Mouse (Mus musculus) midbrain, embryonic 13.5 days (tissue): Measurements from ENCODE around the gene Adad2. TPM values are rescaled to one million over a fixed set of nuclear protein-coding genes. Genes with fewer than 3 reads are reported as not detected.
A peak's percentile ranks its signal among the peaks of the same experiment; 100 is the strongest.

Experiments used
- ATAC-seq: fragments of 200-750 bp; cut with Nextera tagmentation; 2 replicates; pipeline ENCODE4 v1.8.0; 2017; ENCODE audit warnings: mild to moderate bottlenecking, moderate TSS enrichment, moderate library complexity
- H3K27ac ChIP-seq: fragments of 300-500 bp; sonication (generic); 2 replicates; pipeline ENCODE4 v1.5.1; 2015; ENCODE audit warnings: inconsistent platforms, mild to moderate bottlenecking, moderate library complexity
- H3K27me3 ChIP-seq: fragments of 300-500 bp; sonication (generic); 2 replicates; pipeline ENCODE4 v1.6.1; 2015; ENCODE audit warnings: mild to moderate bottlenecking, inconsistent platforms
- H3K36me3 ChIP-seq: fragments of 300-500 bp; sonication (generic); 2 replicates; pipeline ENCODE4 v1.6.1; 2015; ENCODE audit warnings: mild to moderate bottlenecking, inconsistent platforms
- H3K4me1 ChIP-seq: fragments of 300-500 bp; sonication (generic); replicated peaks from 2 replicates; pipeline ENCODE4 v1.6.1; 2015; ENCODE audit warnings: inconsistent platforms
- H3K4me2 ChIP-seq: fragments of 300-500 bp; sonication (generic); replicated peaks from 2 replicates; pipeline ENCODE4 v1.6.1; 2015; ENCODE audit warnings: moderate library complexity, mild to moderate bottlenecking, inconsistent platforms
- H3K4me3 ChIP-seq: fragments of 300-500 bp; sonication (generic); replicated peaks from 2 replicates; pipeline ENCODE4 v1.5.1; 2015; ENCODE audit warnings: mild to moderate bottlenecking, inconsistent platforms
- H3K9ac ChIP-seq: fragments of 300-500 bp; sonication (generic); replicated peaks from 2 replicates; pipeline ENCODE4 v1.6.1; 2015; ENCODE audit warnings: mild to moderate bottlenecking, inconsistent platforms
- H3K9me3 ChIP-seq: fragments of 300-500 bp; sonication (generic); 2 replicates; pipeline ENCODE4 v1.6.1; 2016; ENCODE audit warnings: mild to moderate bottlenecking, inconsistent platforms
- WGBS: fragments of 180-500 bp; shearing (Covaris S2); methylation state at CpG from one replicate; pipeline ENCODE4 v1.1.7; 2015; 5-methylcytosine and 5-hydroxymethylcytosine counted together
- polyA plus RNA-seq: library from polyadenylated mRNA; unstranded; fragments of >200 nt; fragmentation: Nextera tagmentation; extraction: Ambion mirVana; gene quantifications from 2 replicates; pipeline ENCODE4 v1.2.1, GENCODE M21; 2015

Adad2 gene
- polyA plus RNA-seq, 1 experiment from 2014 or later: not detected

GRCm38 (mm10) chr8:119646197-119646596, 33.6 kb downstream of the Adad2 start:
- whole genome bisulfite sequencing: 73% methylated on average over 3 of the region's 3 CpGs
- no peaks in the 10 kb centered on the region for H3K36me3 ChIP-seq
- no peak overlapping the region for H3K9ac ChIP-seq
- ATAC-seq: no peak
- H3K4me1 ChIP-seq: peaks cover 7% of the 10 kb centered on the region
- H3K4me3 ChIP-seq: no peak overlapping the region
- no peak overlapping the region for H3K4me2 ChIP-seq
- no peaks in the 10 kb centered on the region for H3K9me3 ChIP-seq
- H3K27ac ChIP-seq: no peak overlapping the region
- H3K27me3 ChIP-seq: no peaks in the 10 kb centered on the region

- no peak overlapping the region for H3K4me3 ChIP-seq
- H3K9me3 ChIP-seq: no peaks in the 10 kb centered on the region
- no peak overlapping the region for H3K27ac ChIP-seq
- 86% methylated on average over 7 of the region's 7 CpGs for WGBS
- ATAC-seq: no peak
- no peak overlapping the region for H3K4me2 ChIP-seq
- no peaks in the 10 kb centered on the region for H3K36me3 ChIP-seq
- no peaks in the 10 kb centered on the region for H3K27me3 ChIP-seq
- H3K9ac ChIP-seq: no peak overlapping the region
- peaks cover 7% of the 10 kb centered on the region for H3K4me1 ChIP-seq
Measured at GRCm38 (mm10) chr8:119646846-119647245, 34.3 kb downstream of the Adad2 start.

- 76% methylated on average over 2 of the region's 2 CpGs for WGBS
- Histone ChIP-seq H3K4me3 (no peak overlapping the region), H3K36me3 (no peaks in the 10 kb centered on the region), H3K9me3 (no peaks in the 10 kb centered on the region), H3K27me3 (no peaks in the 10 kb centered on the region), H3K4me2 (no peak overlapping the region), H3K9ac (no peak overlapping the region), H3K4me1 (no peaks in the 10 kb centered on the region), H3K27ac (no peak overlapping the region)
- ATAC-seq: no peak
Measured at GRCm38 (mm10) chr8:119651324-119651723, 38.8 kb downstream of the Adad2 start.

GRCm38 (mm10) chr8:119656709-119657464, 44.3 kb downstream of the Adad2 start:
- no peak overlapping the region for H3K4me3 ChIP-seq
- H3K9ac ChIP-seq: no peak overlapping the region
- H3K27ac ChIP-seq: no peak overlapping the region
- no peak for ATAC-seq
- H3K9me3 ChIP-seq: no peaks in the 10 kb centered on the region
- H3K36me3 ChIP-seq: no peaks in the 10 kb centered on the region
- peaks cover 8% of the 10 kb centered on the region for H3K4me1 ChIP-seq
- WGBS: 56% methylated on average over 5 of the region's 5 CpGs
- H3K4me2 ChIP-seq: no peak overlapping the region
- no peaks in the 10 kb centered on the region for H3K27me3 ChIP-seq

- H3K4me2 ChIP-seq: no peak overlapping the region
- H3K4me3 ChIP-seq: no peak overlapping the region
- H3K36me3 ChIP-seq: no peaks in the 10 kb centered on the region
- H3K4me1 ChIP-seq: peaks cover 10% of the 10 kb centered on the region
- H3K27me3 ChIP-seq: 0 out of 2 replicates have a peak, but pooled peaks cover 8% of the 10 kb centered on the region
- no peak overlapping the region for H3K27ac ChIP-seq
- no peak overlapping the region for H3K9ac ChIP-seq
- WGBS: 4% methylated on average over 9 of the region's 9 CpGs
- ATAC-seq: peak; percentile 53; the same call in 1 of the 2 replicates
- H3K9me3 ChIP-seq: no peaks in the 10 kb centered on the region
Measured at GRCm38 (mm10) chr8:119661081-119661480, 48.5 kb downstream of the Adad2 start.

- 0 out of 2 replicates have a peak, but pooled peaks cover 8% of the 10 kb centered on the region for H3K27me3 ChIP-seq
- H3K27ac ChIP-seq: no peak overlapping the region
- H3K4me1 ChIP-seq: peaks cover 18% of the 10 kb centered on the region
- no peak overlapping the region for H3K9ac ChIP-seq
- no peaks in the 10 kb centered on the region for H3K9me3 ChIP-seq
- H3K36me3 ChIP-seq: no peaks in the 10 kb centered on the region
- no peak overlapping the region for H3K4me2 ChIP-seq
- WGBS: 67% methylated on average over 6 of the region's 6 CpGs
- ATAC-seq: no peak
- H3K4me3 ChIP-seq: no peak overlapping the region
Measured at GRCm38 (mm10) chr8:119661892-119662291, 49.3 kb downstream of the Adad2 start.

- no peak for ATAC-seq
- WGBS: 73% methylated on average over 11 of the region's 11 CpGs
- no peak overlapping the region for H3K4me2 ChIP-seq
Measured at GRCm38 (mm10) chr8:119663440-119663839, 50.9 kb downstream of the Adad2 start.

GRCm38 (mm10) chr8:119665270-119665669, 52.7 kb downstream of the Adad2 start:
- WGBS: 82% methylated on average over 6 of the region's 6 CpGs
- Histone ChIP-seq H3K9me3 (no peaks in the 10 kb centered on the region), H3K4me1 (peaks cover 20% of the 10 kb centered on the region), H3K9ac (no peak overlapping the region), H3K4me2 (no peak overlapping the region), H3K4me3 (no peak overlapping the region), H3K27ac (no peak overlapping the region), H3K27me3 (0 out of 2 replicates have a peak, but pooled peaks cover 8% of the 10 kb centered on the region), H3K36me3 (no peaks in the 10 kb centered on the region)
- ATAC-seq: no peak

More at GRCm38 (mm10) chr8:119663440-119663839, 50.9 kb downstream of the Adad2 start:
- 0 out of 2 replicates have a peak, but pooled peaks cover 8% of the 10 kb centered on the region for H3K27me3 ChIP-seq
- H3K4me3 ChIP-seq: no peak overlapping the region
- H3K4me1 ChIP-seq: peaks cover 18% of the 10 kb centered on the region
- H3K27ac ChIP-seq: no peak overlapping the region
- H3K36me3 ChIP-seq: no peaks in the 10 kb centered on the region
- H3K9ac ChIP-seq: no peak overlapping the region
- no peaks in the 10 kb centered on the region for H3K9me3 ChIP-seq

Other genes starting within 250 kb of the Adad2 start
- 11.8 and 13.8 TPM in 2 replicates for gene Mlycd, start 217.9 kb upstream of the Adad2 start, polyA plus RNA-seq
- gene Osgin1, start 178.6 kb upstream of the Adad2 start, polyA plus RNA-seq: 0.10 and 0.28 TPM in 2 replicates
- 34.9 and 37.6 TPM in 2 replicates for gene Necab2, start 166.0 kb upstream of the Adad2 start, polyA plus RNA-seq
- not detected in 2 replicates for gene Slc38a8, start 111.0 kb upstream of the Adad2 start, polyA plus RNA-seq
- gene Mbtps1, start 54.0 kb upstream of the Adad2 start, polyA plus RNA-seq: 67.7 and 70.4 TPM in 2 replicates
- 153 and 157 TPM in 2 replicates for gene Hsdl1, start 37.6 kb upstream of the Adad2 start, polyA plus RNA-seq
- 0.12 and 0.15 TPM in 2 replicates for gene Dnaaf1, start 37.5 kb upstream of the Adad2 start, polyA plus RNA-seq
- gene Taf1c, start 7.5 kb upstream of the Adad2 start, polyA plus RNA-seq: 14.9 and 15.1 TPM in 2 replicates
- 0.08 and 0.47 TPM in 2 replicates for gene Kcng4, start 22.9 kb downstream of the Adad2 start, polyA plus RNA-seq
- 2.0 and 2.1 TPM in 2 replicates for gene Wfdc1, start 53.6 kb downstream of the Adad2 start, polyA plus RNA-seq
- gene Atp2c2, start 87.3 kb downstream of the Adad2 start, polyA plus RNA-seq: not detected in 2 replicates
- 10.9 and 11.0 TPM in 2 replicates for gene Tldc1, start 165.7 kb downstream of the Adad2 start, polyA plus RNA-seq
- gene Cotl1, start 227.8 kb downstream of the Adad2 start, polyA plus RNA-seq: 79.8 and 105 TPM in 2 replicates
- gene Klhl36, start 249.5 kb downstream of the Adad2 start, polyA plus RNA-seq: 12.7 and 13.0 TPM in 2 replicates